Mouse (Mus musculus): ENCODE measurements around the gene Mcl1.

- TF ChIP-seq FOSL1 (IDR thresholded peaks at IDR 0.05; ENCODE audit: insufficient read depth, low read length, poor library complexity, severe bottlenecking): no peak
- TF ChIP-seq CTCF (IDR thresholded peaks at IDR 0.05; ENCODE audit: control insufficient read depth, insufficient read depth, insufficient read length): no peak
- TF ChIP-seq MYOG (IDR thresholded peaks at IDR 0.05; ENCODE audit: control insufficient read depth, extremely low read depth, insufficient read length): no peak
Measured at GRCm38 (mm10) chr3:95658868-95659712, 502 bp downstream of the Mcl1 start.

All from C2C12 (cell line).